Mouse (Mus musculus) c-Kit-positive CD71-positive TER-119-positive erythroid progenitor cells, embryonic 14.5 days (primary cell): ENCODE results near the gene Kirrel3.

Experiments used
- DNase-seq: peaks from one replicate; pipeline ENCODE4 v3.0.0-alpha.2; 2013; ENCODE audit warnings: low spot score

Gene Kirrel3

GRCm38 (mm10) chr9:35058596-35059354, 573.1 kb downstream of the Kirrel3 start:
- no peak for DNase-seq

GRCm38 (mm10) chr9:35059881-35060280, 574.2 kb downstream of the Kirrel3 start:
- DNase-seq = no peak

- DNase-seq = no peak
Measured at GRCm38 (mm10) chr9:35061446-35061845, 575.8 kb downstream of the Kirrel3 start.
